Mouse (Mus musculus): Measurements from ENCODE around the gene Kcnab1.

DNA sequence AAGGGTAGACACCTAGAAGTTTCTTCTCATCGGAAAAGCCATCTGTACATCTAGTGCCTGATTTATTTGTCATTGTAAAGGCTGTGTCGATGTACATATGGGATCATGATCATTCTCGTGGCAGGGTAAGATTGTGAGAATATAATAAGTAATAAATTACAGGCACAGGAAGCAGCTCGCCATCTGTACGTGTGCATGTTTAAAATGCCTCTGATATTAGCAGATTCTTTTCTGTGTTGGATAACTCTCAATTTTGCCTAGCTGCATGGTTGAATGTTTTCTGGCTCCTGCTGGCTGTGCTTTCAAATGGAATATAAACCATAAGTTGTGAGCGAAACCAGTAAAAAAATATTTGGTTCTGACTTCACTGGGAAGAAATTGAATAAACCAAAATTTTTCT, 5.1 kb upstream of the Kcnab1 start:
- TF ChIP-seq CTCF (IDR thresholded peaks at IDR 0.05; ENCODE audit: borderline replicate concordance, extremely low read depth, insufficient read depth, insufficient read length) (no peak), POLR2A (IDR thresholded peaks at IDR 0.05; ENCODE audit: borderline replicate concordance, extremely low read depth, insufficient read depth, insufficient read length, poor library complexity, severe bottlenecking) (no peak)

All from brain, embryonic 14.5 days (tissue).